Mouse (Mus musculus) T-helper 1 cell (primary cell): Measurements from ENCODE around the gene Ets1.

Experiments
- in situ Hi-C: fragments of 300-600 bp; cut with MboI, MseI; formaldehyde crosslinking; loops from one replicate; pipeline ENCODE4 v1.15.1; 2025; ENCODE audit warnings: high pct_unique_total_duplicates

Ets1 gene

GRCm38 (mm10) chr9:32666611-32667517, 30.8 kb downstream of the Ets1 start:
- in situ Hi-C loops: no loop called here

GRCm38 (mm10) chr9:32667518-32667908, 31.5 kb downstream of the Ets1 start:
- in situ Hi-C loops: no loop called here

- in situ Hi-C loops: no loop called here
Measured at GRCm38 (mm10) chr9:32668075-32668673, 32.2 kb downstream of the Ets1 start.

GRCm38 (mm10) chr9:32669397-32669796, 33.4 kb downstream of the Ets1 start:
- in situ Hi-C loops: no loop called here

GRCm38 (mm10) chr9:32671970-32672859, 36.2 kb downstream of the Ets1 start:
- in situ Hi-C loops: no loop called here

GRCm38 (mm10) chr9:32673923-32674322, 37.9 kb downstream of the Ets1 start:
- in situ Hi-C loops: no loop called here

- in situ Hi-C loops: no loop called here
Measured at GRCm38 (mm10) chr9:32675671-32676409, 39.8 kb downstream of the Ets1 start.

GRCm38 (mm10) chr9:32676480-32676879, 40.5 kb downstream of the Ets1 start:
- in situ Hi-C loops: no loop called here

GRCm38 (mm10) chr9:32677646-32678045, 41.6 kb downstream of the Ets1 start:
- in situ Hi-C loops: no loop called here

GRCm38 (mm10) chr9:32678120-32678757, 42.2 kb downstream of the Ets1 start:
- in situ Hi-C loops: no loop called here

GRCm38 (mm10) chr9:32679531-32679930, 43.5 kb downstream of the Ets1 start:
- in situ Hi-C loops: no loop called here

GRCm38 (mm10) chr9:32680201-32680600, 44.2 kb downstream of the Ets1 start:
- in situ Hi-C loops: no loop called here

GRCm38 (mm10) chr9:32685793-32686558, 50.0 kb downstream of the Ets1 start:
- in situ Hi-C loops: no loop called here

- in situ Hi-C loops: no loop called here
Measured at GRCm38 (mm10) chr9:32688351-32688750, 52.3 kb downstream of the Ets1 start.

- in situ Hi-C loops: loop anchor here (5.0 kb wide), 1 partner anchor 74 kb away; no protein-coding TSS in a partner anchor
Measured at GRCm38 (mm10) chr9:32691151-32691925, 55.3 kb downstream of the Ets1 start.

GRCm38 (mm10) chr9:32692944-32693343, 56.9 kb downstream of the Ets1 start:
- in situ Hi-C loops: loop anchor here (5.0 kb wide), 1 partner anchor 76 kb away; no protein-coding TSS in a partner anchor

- in situ Hi-C loops: loop anchor here (5.0 kb wide), 1 partner anchor 76 kb away; no protein-coding TSS in a partner anchor
Measured at GRCm38 (mm10) chr9:32693411-32693810, 57.4 kb downstream of the Ets1 start.

- in situ Hi-C loops: loop anchor here (5.0 kb wide), 1 partner anchor 77 kb away; no protein-coding TSS in a partner anchor
Measured at GRCm38 (mm10) chr9:32694111-32694824, 58.2 kb downstream of the Ets1 start.
